Mouse (Mus musculus) mouse trophoblast stem cell (cell line): ENCODE measurements around the gene Rhoh.

Experiments used
- in situ Hi-C, 2 experiments: fragments of 300-500 bp; cut with MseI, MboI; formaldehyde crosslinking; loops; 2 replicates in 1 of 2; 3 replicates in 1 of 2; pipeline ENCODE4 v1.15.1; 2025

The Rhoh gene

GRCm38 (mm10) chr5:65895121-65895692, 34.2 kb downstream of the Rhoh start:
- in situ Hi-C loops, result no loop called here

GRCm38 (mm10) chr5:65895764-65896163, 34.8 kb downstream of the Rhoh start:
- in situ Hi-C loops, result no loop called here

- in situ Hi-C loops, result no loop called here
Observed at GRCm38 (mm10) chr5:65897731-65898130, 36.7 kb downstream of the Rhoh start.

- in situ Hi-C loops, result no loop called here
Observed at GRCm38 (mm10) chr5:65898683-65899082, 37.7 kb downstream of the Rhoh start.

GRCm38 (mm10) chr5:65900113-65900512, 39.1 kb downstream of the Rhoh start:
- in situ Hi-C loops, result no loop called here

- in situ Hi-C loops, result no loop called here
Observed at GRCm38 (mm10) chr5:65900862-65901265, 39.9 kb downstream of the Rhoh start.

GRCm38 (mm10) chr5:65901868-65902418, 40.9 kb downstream of the Rhoh start:
- in situ Hi-C loops, result no loop called here

- in situ Hi-C loops, result no loop called here
Observed at GRCm38 (mm10) chr5:65902811-65903210, 41.8 kb downstream of the Rhoh start.

- in situ Hi-C loops, result no loop called here
Observed at GRCm38 (mm10) chr5:65904476-65904875, 43.5 kb downstream of the Rhoh start.

GRCm38 (mm10) chr5:65908751-65909150, 47.7 kb downstream of the Rhoh start:
- in situ Hi-C loops, result no loop called here

GRCm38 (mm10) chr5:65909321-65909720, 48.3 kb downstream of the Rhoh start:
- in situ Hi-C loops, result no loop called here

- in situ Hi-C loops, result no loop called here
Observed at GRCm38 (mm10) chr5:65910398-65910797, 49.4 kb downstream of the Rhoh start.

- in situ Hi-C loops, result no loop called here
Observed at GRCm38 (mm10) chr5:65911676-65912075, 50.7 kb downstream of the Rhoh start.

GRCm38 (mm10) chr5:65912201-65912600, 51.2 kb downstream of the Rhoh start:
- in situ Hi-C loops, result no loop called here

GRCm38 (mm10) chr5:65913126-65913525, 52.1 kb downstream of the Rhoh start:
- in situ Hi-C loops, result no loop called here

- in situ Hi-C loops, result no loop called here
Observed at GRCm38 (mm10) chr5:65914342-65914741, 53.3 kb downstream of the Rhoh start.

GRCm38 (mm10) chr5:65916930-65917329, 55.9 kb downstream of the Rhoh start:
- in situ Hi-C loops, result no loop called here

- in situ Hi-C loops, result no loop called here
Observed at GRCm38 (mm10) chr5:65918601-65919000, 57.6 kb downstream of the Rhoh start.

GRCm38 (mm10) chr5:65919326-65919725, 58.3 kb downstream of the Rhoh start:
- in situ Hi-C loops, result no loop called here

GRCm38 (mm10) chr5:65919904-65920303, 58.9 kb downstream of the Rhoh start:
- in situ Hi-C loops, result no loop called here

- in situ Hi-C loops, result no loop called here
Observed at GRCm38 (mm10) chr5:65920701-65921426, 59.9 kb downstream of the Rhoh start.

- in situ Hi-C loops, result no loop called here
Observed at GRCm38 (mm10) chr5:65921477-65922138, 60.6 kb downstream of the Rhoh start.

- in situ Hi-C loops, result no loop called here
Observed at GRCm38 (mm10) chr5:65926666-65927065, 65.7 kb downstream of the Rhoh start.
